Mouse (Mus musculus): Measurements from ENCODE around the gene Neil1. TPM values are rescaled to one million over a fixed set of nuclear protein-coding genes. Genes with fewer than 3 reads are reported as not detected.

The Neil1 gene
- polyA plus RNA-seq, 1 experiment = 0.54 TPM

DNA sequence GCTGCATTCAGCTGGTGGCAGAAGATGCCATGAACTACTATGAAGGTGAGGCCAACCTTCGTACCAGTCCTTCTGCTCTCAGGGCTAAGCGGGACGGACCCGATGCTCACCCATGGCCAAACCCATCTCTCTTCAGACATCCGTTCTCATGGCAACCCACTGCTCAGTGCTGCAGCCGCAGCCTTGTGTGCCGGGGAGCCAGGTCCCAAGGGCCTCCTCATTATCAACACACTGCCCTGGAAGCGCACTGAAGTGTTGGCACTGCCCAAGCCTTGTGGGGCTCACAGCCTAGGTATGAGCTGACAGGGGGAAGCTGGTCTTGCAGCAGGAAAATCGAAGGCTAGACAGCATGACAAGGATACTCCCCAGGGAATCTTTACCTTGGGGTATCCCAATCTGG, 9.0 kb downstream of the Neil1 start:
- no peaks in the 10 kb centered on the region for H3K27me3 ChIP-seq (ENCODE audit: control insufficient read depth, insufficient read depth, low read length)
- no peak overlapping the region for H3K4me3 ChIP-seq (ENCODE audit: control insufficient read depth, low read depth, low read length)
- H3K36me3 ChIP-seq (ENCODE audit: control insufficient read depth, insufficient read depth, low read length) = no peaks in the 10 kb centered on the region; the same call in 1 of the 2 replicates
- no peaks in the 10 kb centered on the region for H3K4me1 ChIP-seq (ENCODE audit: control insufficient read depth, insufficient read depth, low read length)
- H3K27ac ChIP-seq (ENCODE audit: control insufficient read depth, insufficient read depth, low read depth, low read length) = no peak overlapping the region
- TF ChIP-seq POLR2A (IDR thresholded peaks at IDR 0.05; ENCODE audit: control insufficient read depth, low read depth, low read length) (no peak), CTCF (IDR thresholded peaks at IDR 0.05; ENCODE audit: control insufficient read depth, insufficient read depth, insufficient replicate concordance, low read depth, low read length) (no peak)

- TF ChIP-seq POLR2A (IDR thresholded peaks at IDR 0.05; ENCODE audit: control insufficient read depth, low read depth, low read length) (no peak), CTCF (IDR thresholded peaks at IDR 0.05; ENCODE audit: control insufficient read depth, insufficient read depth, insufficient replicate concordance, low read depth, low read length) (no peak)
- H3K4me3 ChIP-seq (ENCODE audit: control insufficient read depth, low read depth, low read length) = no peak overlapping the region
- H3K27ac ChIP-seq (ENCODE audit: control insufficient read depth, insufficient read depth, low read depth, low read length) = no peak overlapping the region
- no peaks in the 10 kb centered on the region; the same call in 1 of the 2 replicates for H3K36me3 ChIP-seq (ENCODE audit: control insufficient read depth, insufficient read depth, low read length)
- H3K27me3 ChIP-seq (ENCODE audit: control insufficient read depth, insufficient read depth, low read length) = no peaks in the 10 kb centered on the region
- H3K4me1 ChIP-seq (ENCODE audit: control insufficient read depth, insufficient read depth, low read length) = no peaks in the 10 kb centered on the region
Observed at GRCm38 (mm10) chr9:57138507-57138906, 9.6 kb downstream of the Neil1 start.

DNA sequence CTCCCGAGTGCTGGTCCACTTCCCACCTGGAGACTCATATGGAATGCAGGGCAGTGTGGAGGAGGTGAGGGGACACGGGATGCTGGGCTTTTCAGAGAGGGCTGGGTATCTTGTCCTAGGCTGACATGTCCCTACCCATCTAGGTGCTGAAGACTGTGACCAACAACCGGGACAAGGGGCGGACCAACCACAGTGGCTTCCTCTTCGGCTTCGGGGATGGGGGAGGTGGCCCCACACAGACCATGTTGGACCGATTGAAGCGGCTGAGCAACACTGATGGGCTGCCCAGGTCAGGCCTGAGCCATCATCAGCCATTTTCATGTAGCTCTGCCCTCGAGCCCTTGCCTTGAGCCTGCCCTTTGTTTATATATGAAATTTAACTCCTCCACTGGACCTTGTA, 10.3 kb downstream of the Neil1 start:
- H3K4me1 ChIP-seq (ENCODE audit: control insufficient read depth, insufficient read depth, low read length) = no peaks in the 10 kb centered on the region
- no peak overlapping the region for H3K27ac ChIP-seq (ENCODE audit: control insufficient read depth, insufficient read depth, low read depth, low read length)
- H3K27me3 ChIP-seq (ENCODE audit: control insufficient read depth, insufficient read depth, low read length) = no peaks in the 10 kb centered on the region
- TF ChIP-seq POLR2A (IDR thresholded peaks at IDR 0.05; ENCODE audit: control insufficient read depth, low read depth, low read length) (no peak), CTCF (IDR thresholded peaks at IDR 0.05; ENCODE audit: control insufficient read depth, insufficient read depth, insufficient replicate concordance, low read depth, low read length) (no peak)
- H3K4me3 ChIP-seq (ENCODE audit: control insufficient read depth, low read depth, low read length) = no peak overlapping the region
- no peaks in the 10 kb centered on the region; the same call in 1 of the 2 replicates for H3K36me3 ChIP-seq (ENCODE audit: control insufficient read depth, insufficient read depth, low read length)

DNA sequence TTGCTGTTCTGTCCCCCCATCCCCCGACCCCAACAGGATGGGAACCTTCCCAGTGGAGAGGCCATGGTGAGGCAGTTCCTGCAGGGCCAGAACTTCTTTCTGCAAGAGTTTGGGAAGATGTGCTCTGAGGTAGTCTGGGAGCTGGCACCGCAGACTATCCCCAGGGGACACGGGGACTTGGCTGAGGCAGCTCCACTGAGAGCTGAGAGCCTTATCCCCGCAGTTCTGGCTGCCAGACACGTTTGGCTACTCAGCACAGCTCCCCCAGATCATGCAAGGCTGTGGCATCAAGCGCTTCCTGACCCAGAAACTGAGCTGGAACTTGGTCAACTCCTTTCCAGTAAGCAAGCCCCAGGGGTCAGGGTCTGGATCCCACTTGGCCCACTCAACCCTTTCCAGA, 10.9 kb downstream of the Neil1 start:
- no peaks in the 10 kb centered on the region for H3K27me3 ChIP-seq (ENCODE audit: control insufficient read depth, insufficient read depth, low read length)
- no peak overlapping the region for H3K27ac ChIP-seq (ENCODE audit: control insufficient read depth, insufficient read depth, low read depth, low read length)
- TF ChIP-seq POLR2A (IDR thresholded peaks at IDR 0.05; ENCODE audit: control insufficient read depth, low read depth, low read length) (no peak), CTCF (IDR thresholded peaks at IDR 0.05; ENCODE audit: control insufficient read depth, insufficient read depth, insufficient replicate concordance, low read depth, low read length) (no peak)
- H3K4me3 ChIP-seq (ENCODE audit: control insufficient read depth, low read depth, low read length) = no peak overlapping the region
- H3K4me1 ChIP-seq (ENCODE audit: control insufficient read depth, insufficient read depth, low read length) = no peaks in the 10 kb centered on the region
- H3K36me3 ChIP-seq (ENCODE audit: control insufficient read depth, insufficient read depth, low read length) = no peaks in the 10 kb centered on the region; the same call in 1 of the 2 replicates

- peak within 1 kb of the TSS; percentile 92 for H3K27ac ChIP-seq (ENCODE audit: control insufficient read depth, insufficient read depth, low read depth, low read length)
- H3K36me3 ChIP-seq (ENCODE audit: control insufficient read depth, insufficient read depth, low read length) = no peaks in the 10 kb centered on the region; the same call in 1 of the 2 replicates
- peak within 1 kb of the TSS; percentile 97 for H3K4me3 ChIP-seq (ENCODE audit: control insufficient read depth, low read depth, low read length)
- no peaks in the 10 kb centered on the region for H3K27me3 ChIP-seq (ENCODE audit: control insufficient read depth, insufficient read depth, low read length)
- peaks cover 2% of the 10 kb centered on the region for H3K4me1 ChIP-seq (ENCODE audit: control insufficient read depth, insufficient read depth, low read length)
- TF ChIP-seq POLR2A (IDR thresholded peaks at IDR 0.05; ENCODE audit: control insufficient read depth, low read depth, low read length) = peak; percentile 88
- TF ChIP-seq CTCF (IDR thresholded peaks at IDR 0.05; ENCODE audit: control insufficient read depth, insufficient read depth, insufficient replicate concordance, low read depth, low read length) = peak; percentile 40; the same call in 1 of the 2 replicates
Observed at GRCm38 (mm10) chr9:57130577-57131433, 17.3 kb downstream of the Neil1 start, which contains the start of gene Man2c1. TSS of gene Man2c1 (plus strand) at chr9:57130690.

DNA sequence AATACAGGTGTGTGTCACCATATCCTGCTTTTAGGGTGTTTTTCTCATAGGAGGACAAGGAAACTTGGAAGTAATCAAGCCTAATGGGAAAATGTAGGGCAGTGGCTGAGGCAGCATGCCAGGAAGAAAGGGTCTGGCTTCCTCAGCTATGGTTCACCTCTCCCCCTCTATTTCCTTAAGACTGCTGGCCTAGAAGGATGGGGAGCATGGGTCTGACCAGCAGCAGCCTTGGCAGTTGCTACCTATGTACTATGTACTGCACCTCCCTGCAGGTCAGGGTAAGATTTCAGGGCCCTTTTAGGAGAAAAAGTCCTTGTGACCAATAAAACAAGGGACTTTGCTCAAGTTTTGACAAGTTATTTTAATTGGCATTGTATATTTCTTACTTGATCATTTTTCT, 18.5 kb downstream of the Neil1 start:
- no peak overlapping the region for H3K4me3 ChIP-seq (ENCODE audit: control insufficient read depth, low read depth, low read length)

DNA sequence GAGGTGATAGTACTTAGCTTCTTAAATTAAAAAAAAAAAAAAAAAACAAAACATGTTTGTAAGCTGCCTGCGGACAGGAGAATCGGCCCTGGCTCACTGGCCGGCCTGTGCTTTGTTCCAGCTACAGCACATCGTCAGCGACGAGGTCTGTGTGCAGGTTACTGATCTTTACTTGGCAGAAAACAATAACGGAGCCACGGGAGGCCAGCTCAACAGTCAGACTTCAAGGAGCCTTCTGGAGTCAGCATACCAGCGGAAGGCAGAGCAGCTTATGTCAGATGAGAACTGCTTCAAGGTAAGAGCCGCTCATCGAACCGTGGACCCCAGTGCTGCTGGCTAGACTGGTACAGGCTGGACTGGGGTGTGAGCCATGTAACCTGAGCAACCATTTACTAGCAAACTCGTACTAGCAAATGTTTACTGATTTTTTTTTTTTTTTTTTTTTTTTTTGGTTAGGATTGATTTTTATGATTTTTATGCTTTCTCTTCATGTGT, 30.8 kb downstream of the Neil1 start:
- no peak overlapping the region for H3K4me3 ChIP-seq (ENCODE audit: control insufficient read depth, low read depth, low read length)
- no peak for TF ChIP-seq CTCF (IDR thresholded peaks at IDR 0.05; ENCODE audit: control insufficient read depth, insufficient read depth, insufficient replicate concordance, low read depth, low read length)
- no peak for TF ChIP-seq POLR2A (IDR thresholded peaks at IDR 0.05; ENCODE audit: control insufficient read depth, low read depth, low read length)
- no peak overlapping the region for H3K27ac ChIP-seq (ENCODE audit: control insufficient read depth, insufficient read depth, low read depth, low read length)
- H3K27me3 ChIP-seq (ENCODE audit: control insufficient read depth, insufficient read depth, low read length) = no peaks in the 10 kb centered on the region
- no peaks in the 10 kb centered on the region for H3K4me1 ChIP-seq (ENCODE audit: control insufficient read depth, insufficient read depth, low read length)
- H3K36me3 ChIP-seq (ENCODE audit: control insufficient read depth, insufficient read depth, low read length) = peaks cover 1% of the 10 kb centered on the region

More for the DNA sequence above, 18.5 kb downstream of the Neil1 start:
- H3K36me3 ChIP-seq (ENCODE audit: control insufficient read depth, insufficient read depth, low read length) = no peaks in the 10 kb centered on the region; the same call in 1 of the 2 replicates
- TF ChIP-seq POLR2A (IDR thresholded peaks at IDR 0.05; ENCODE audit: control insufficient read depth, low read depth, low read length) (no peak), CTCF (IDR thresholded peaks at IDR 0.05; ENCODE audit: control insufficient read depth, insufficient read depth, insufficient replicate concordance, low read depth, low read length) (no peak)
- H3K27ac ChIP-seq (ENCODE audit: control insufficient read depth, insufficient read depth, low read depth, low read length) = no peak overlapping the region
- H3K27me3 ChIP-seq (ENCODE audit: control insufficient read depth, insufficient read depth, low read length) = no peaks in the 10 kb centered on the region
- peaks cover 2% of the 10 kb centered on the region for H3K4me1 ChIP-seq (ENCODE audit: control insufficient read depth, insufficient read depth, low read length)

Other genes starting within 250 kb of the Neil1 start
- gene Snx33, start 219.9 kb downstream of the Neil1 start, polyA plus RNA-seq (2012; rRNA removed) = 5.2 and 7.0 TPM in 2 replicates
- 42.3 and 44.2 TPM in 2 replicates for gene Imp3, start 210.8 kb downstream of the Neil1 start, polyA plus RNA-seq (2012; rRNA removed)
- gene Snupn, start 197.4 kb downstream of the Neil1 start, polyA plus RNA-seq (2012; rRNA removed) = 11.9 and 14.1 TPM in 2 replicates
- 21.9 and 22.0 TPM in 2 replicates for gene Ptpn9, start 153.4 kb downstream of the Neil1 start, polyA plus RNA-seq (2012; rRNA removed)
- gene Sin3a, start 76.3 kb downstream of the Neil1 start, polyA plus RNA-seq (2012; rRNA removed) = 86.9 and 99.2 TPM in 2 replicates
- 192 and 208 TPM in 2 replicates for gene Man2c1, start 17.6 kb downstream of the Neil1 start, polyA plus RNA-seq (2012; rRNA removed)
- 26.5 and 28.7 TPM in 2 replicates for gene Commd4, start 10.0 kb upstream of the Neil1 start, polyA plus RNA-seq (2012; rRNA removed)
- gene Trcg1, start 88.3 kb upstream of the Neil1 start, polyA plus RNA-seq (2012; rRNA removed) = 0.11 and 0.20 TPM in 2 replicates
- 87.2 and 99.0 TPM in 2 replicates for gene 1700017B05Rik, start 114.3 kb upstream of the Neil1 start, polyA plus RNA-seq (2012; rRNA removed)